Mouse (Mus musculus): ENCODE results near the gene Spock2. TPM values are rescaled to one million over a fixed set of nuclear protein-coding genes. Genes with fewer than 3 reads are reported as not detected.

Gene Spock2
- total and polyA plus RNA-seq, 2 experiments from 2014 or later: 117 to 275 TPM

DNA sequence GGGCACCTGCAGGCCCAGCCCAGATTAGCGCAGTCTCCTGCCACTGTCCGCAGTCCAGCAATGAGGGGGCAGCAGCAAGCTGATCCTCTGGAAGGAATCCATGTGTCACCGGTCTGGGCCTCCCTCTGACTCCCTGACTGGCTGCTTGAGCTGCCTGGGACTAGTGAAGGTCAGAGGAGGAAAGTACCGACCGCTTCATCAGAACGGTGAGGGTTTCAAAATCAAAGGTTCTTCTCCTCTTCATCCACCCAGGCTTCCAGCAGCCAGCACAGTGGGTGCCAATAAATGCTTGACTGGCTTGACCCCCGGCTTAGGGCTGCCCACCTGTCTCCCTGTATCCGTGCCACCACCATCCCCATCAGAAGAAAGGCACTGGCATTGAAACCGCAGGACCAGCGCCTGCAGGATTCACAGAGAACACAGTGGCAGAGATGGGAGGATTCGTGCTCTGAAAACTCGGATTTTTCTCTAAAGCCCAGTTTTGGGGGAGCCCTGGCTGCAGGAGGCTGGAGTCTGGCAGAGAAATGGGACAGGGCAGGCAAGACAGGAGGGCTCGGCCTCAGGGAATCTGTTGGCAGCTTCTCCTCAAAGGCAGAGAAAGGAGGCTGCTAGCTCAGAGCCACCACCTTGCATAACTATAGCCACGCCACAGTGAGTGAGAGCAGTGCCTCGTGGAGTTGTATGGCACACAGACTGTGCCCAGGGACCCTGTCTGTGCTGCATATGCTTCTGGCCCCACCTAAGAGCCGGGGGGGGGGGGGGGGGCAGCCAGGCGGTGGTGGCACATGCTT, 2.5 kb downstream of the Spock2 start:
- TF ChIP-seq CTCF (IDR thresholded peaks at IDR 0.05): no peak
- Histone ChIP-seq H3K4me3 (ENCODE audit: low read depth, low read length) (peak overlapping the region; percentile 79), H3K9ac (replicated peaks; ENCODE audit: low read length, poor library complexity, severe bottlenecking) (peak overlapping the region; percentile 99), H3K4me2 (ENCODE audit: low read depth, low read length, poor library complexity, severe bottlenecking) (peak overlapping the region; percentile 94), H3K27me3 (ENCODE audit: insufficient read depth, low read length) (no peaks in the 10 kb centered on the region), H3K27ac (ENCODE audit: low read depth, low read length) (peak overlapping the region; percentile 98), H3K4me1 (ENCODE audit: insufficient read depth, low read length) (peaks cover 30% of the 10 kb centered on the region), H3K9me3 (ENCODE audit: low read length) (no peaks in the 10 kb centered on the region), H3K36me3 (ENCODE audit: insufficient read depth, low read length) (0 out of 2 replicates have a peak, but pooled peaks cover 8% of the 10 kb centered on the region)
- DNase-seq (ENCODE audit: low spot score) (peak; percentile 32), ATAC-seq (ENCODE audit: low FRiP score) (no peak)
- 32% methylated on average over 16 of the region's 17 CpGs for WGBS

DNA sequence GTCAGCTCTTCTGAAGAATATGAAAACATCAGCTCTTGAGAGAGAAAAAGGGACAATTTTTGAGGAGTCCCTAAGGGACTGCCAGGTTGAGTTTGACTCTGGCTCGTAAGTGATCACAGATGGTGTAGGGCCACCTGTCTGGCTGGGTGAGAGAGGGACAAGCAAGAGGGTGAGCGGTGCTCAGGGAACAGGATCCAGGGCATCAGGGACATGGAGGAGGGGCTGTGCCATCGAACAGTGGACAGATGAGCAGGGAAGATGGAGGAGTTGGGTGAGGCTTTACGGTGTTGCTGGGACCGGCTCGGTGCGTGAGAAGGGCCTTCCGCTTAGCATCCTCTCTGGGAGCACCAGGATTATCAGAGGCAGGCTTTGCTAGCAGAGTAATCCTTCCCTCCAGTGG, 3.3 kb downstream of the Spock2 start:
- H3K4me2 ChIP-seq (ENCODE audit: low read depth, low read length, poor library complexity, severe bottlenecking): peak overlapping the region; percentile 94
- WGBS: 56% methylated on average over 8 of the region's 8 CpGs
- H3K4me3 ChIP-seq (ENCODE audit: low read depth, low read length): peak overlapping the region; percentile 79; the same call in 1 of the 2 replicates
- H3K9me3 ChIP-seq (ENCODE audit: low read length): no peaks in the 10 kb centered on the region
- peak overlapping the region; percentile 52; the same call in 1 of the 2 replicates for H3K9ac ChIP-seq (replicated peaks; ENCODE audit: low read length, poor library complexity, severe bottlenecking)
- ATAC-seq (ENCODE audit: low FRiP score): no peak
- 0 out of 2 replicates have a peak, but pooled peaks cover 8% of the 10 kb centered on the region for H3K36me3 ChIP-seq (ENCODE audit: insufficient read depth, low read length)
- TF ChIP-seq CTCF (IDR thresholded peaks at IDR 0.05): no peak
- no peaks in the 10 kb centered on the region for H3K27me3 ChIP-seq (ENCODE audit: insufficient read depth, low read length)
- peak overlapping the region; percentile 47; the same call in 1 of the 2 replicates for H3K27ac ChIP-seq (ENCODE audit: low read depth, low read length)
- peaks cover 30% of the 10 kb centered on the region for H3K4me1 ChIP-seq (ENCODE audit: insufficient read depth, low read length)
- DNase-seq (ENCODE audit: low spot score): no peak

DNA sequence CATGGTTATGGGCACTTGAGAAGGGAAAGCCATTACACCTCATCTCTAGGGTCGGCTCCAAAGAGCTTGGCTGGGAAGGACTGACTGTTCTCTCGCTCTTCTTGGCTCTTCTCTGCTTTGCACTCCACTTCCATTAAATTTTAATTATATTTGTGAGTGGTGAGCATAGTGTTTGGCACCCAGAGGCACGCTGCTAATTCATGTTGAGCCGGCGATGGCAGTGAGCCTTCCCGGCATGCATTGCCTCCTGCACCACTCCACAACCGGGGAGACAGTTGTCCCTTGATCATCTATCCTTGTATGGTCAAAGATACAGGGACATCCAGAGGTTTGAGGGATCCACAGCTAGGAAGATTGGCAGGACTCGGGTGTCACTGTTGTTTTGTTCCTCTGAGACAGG, 4.0 kb downstream of the Spock2 start:
- no peaks in the 10 kb centered on the region for H3K9me3 ChIP-seq (ENCODE audit: low read length)
- H3K4me1 ChIP-seq (ENCODE audit: insufficient read depth, low read length): peaks cover 29% of the 10 kb centered on the region
- TF ChIP-seq CTCF (IDR thresholded peaks at IDR 0.05): no peak
- H3K27ac ChIP-seq (ENCODE audit: low read depth, low read length): peak overlapping the region; percentile 47; the same call in 1 of the 2 replicates
- H3K36me3 ChIP-seq (ENCODE audit: insufficient read depth, low read length): 0 out of 2 replicates have a peak, but pooled peaks cover 8% of the 10 kb centered on the region
- 45% methylated on average over 8 of the region's 8 CpGs for WGBS
- H3K4me3 ChIP-seq (ENCODE audit: low read depth, low read length): peak overlapping the region; percentile 79; the same call in 1 of the 2 replicates
- H3K4me2 ChIP-seq (ENCODE audit: low read depth, low read length, poor library complexity, severe bottlenecking): peak overlapping the region; percentile 94
- no peak overlapping the region for H3K9ac ChIP-seq (replicated peaks; ENCODE audit: low read length, poor library complexity, severe bottlenecking)
- ATAC-seq (ENCODE audit: low FRiP score) (no peak), DNase-seq (ENCODE audit: low spot score) (no peak)
- no peaks in the 10 kb centered on the region for H3K27me3 ChIP-seq (ENCODE audit: insufficient read depth, low read length)

DNA sequence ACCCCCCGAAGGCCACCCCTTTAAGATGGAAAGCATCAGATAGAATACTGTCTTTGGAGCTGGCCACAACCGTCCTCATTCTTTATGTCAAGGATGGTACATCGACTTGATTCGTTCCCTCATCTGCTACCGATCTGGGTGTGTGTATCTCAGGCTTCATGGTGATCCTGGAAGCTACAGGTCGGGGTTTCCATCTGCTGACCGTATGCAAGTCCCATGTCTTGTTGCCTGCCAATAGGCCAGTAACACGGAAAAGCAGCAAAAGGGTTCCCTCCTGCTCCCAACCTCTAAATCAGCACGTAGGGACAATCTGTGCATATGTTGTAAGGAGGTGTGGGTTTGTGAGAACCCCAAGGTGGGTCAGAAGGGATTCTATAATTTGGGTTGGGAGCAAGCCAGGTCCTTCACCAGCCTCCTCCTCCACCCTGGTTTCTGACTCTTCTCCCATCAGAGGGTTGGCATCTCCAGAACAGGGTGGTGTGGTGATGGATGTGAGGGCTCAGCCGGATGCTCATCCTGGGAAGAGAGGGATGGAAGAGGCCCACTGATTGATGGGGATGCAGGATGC, 5.0 kb downstream of the Spock2 start:
- TF ChIP-seq CTCF (IDR thresholded peaks at IDR 0.05): no peak
- no peak overlapping the region for H3K27ac ChIP-seq (ENCODE audit: low read depth, low read length)
- H3K36me3 ChIP-seq (ENCODE audit: insufficient read depth, low read length): 0 out of 2 replicates have a peak, but pooled peaks cover 8% of the 10 kb centered on the region
- 87% methylated on average over 10 of the region's 10 CpGs for WGBS
- no peak overlapping the region for H3K9ac ChIP-seq (replicated peaks; ENCODE audit: low read length, poor library complexity, severe bottlenecking)
- DNase-seq (ENCODE audit: low spot score) (no peak), ATAC-seq (ENCODE audit: low FRiP score) (no peak)
- no peaks in the 10 kb centered on the region for H3K9me3 ChIP-seq (ENCODE audit: low read length)
- no peak overlapping the region for H3K4me3 ChIP-seq (ENCODE audit: low read depth, low read length)
- H3K27me3 ChIP-seq (ENCODE audit: insufficient read depth, low read length): no peaks in the 10 kb centered on the region
- H3K4me2 ChIP-seq (ENCODE audit: low read depth, low read length, poor library complexity, severe bottlenecking): no peak overlapping the region
- H3K4me1 ChIP-seq (ENCODE audit: insufficient read depth, low read length): peaks cover 34% of the 10 kb centered on the region

DNA sequence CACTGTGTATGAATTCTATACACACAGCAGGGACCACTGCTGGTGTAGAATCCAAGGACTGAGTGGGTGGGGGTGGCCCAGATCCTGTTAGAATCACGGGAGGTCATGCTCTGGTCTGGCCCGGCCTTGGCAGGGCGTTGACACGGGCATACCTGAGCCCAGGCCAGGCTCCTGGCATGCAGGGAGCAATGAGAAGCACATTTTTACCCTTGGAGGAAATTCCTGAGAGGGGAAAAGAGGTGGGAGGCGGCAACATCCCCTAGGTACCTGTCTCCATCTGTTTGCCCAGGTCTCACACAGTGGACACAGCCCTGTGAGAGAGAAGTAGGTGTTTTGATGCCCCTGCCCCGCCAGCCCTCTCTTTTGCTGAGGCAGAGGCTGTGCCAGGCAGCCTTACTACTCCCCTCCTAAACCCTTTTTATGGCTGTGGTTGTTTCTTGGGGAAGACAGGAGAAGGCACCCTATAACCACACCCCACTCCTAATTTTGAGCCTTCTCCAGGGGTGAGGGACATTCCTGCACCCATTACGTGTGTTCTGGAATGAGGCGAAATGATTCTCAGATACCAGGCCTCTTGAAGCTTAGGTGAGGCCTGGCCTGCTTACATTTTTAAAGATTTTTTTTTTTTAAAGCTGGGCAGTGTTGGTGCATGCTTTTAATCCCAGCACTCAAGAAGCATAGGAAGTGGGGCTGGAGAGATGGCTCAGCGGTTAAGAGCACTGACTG, 8.1 kb downstream of the Spock2 start:
- 0 out of 2 replicates have a peak, but pooled peaks cover 8% of the 10 kb centered on the region for H3K36me3 ChIP-seq (ENCODE audit: insufficient read depth, low read length)
- WGBS: 90% methylated on average over 9 of the region's 9 CpGs
- no peak overlapping the region for H3K4me3 ChIP-seq (ENCODE audit: low read depth, low read length)
- peaks cover 43% of the 10 kb centered on the region for H3K4me1 ChIP-seq (ENCODE audit: insufficient read depth, low read length)
- no peak overlapping the region for H3K4me2 ChIP-seq (ENCODE audit: low read depth, low read length, poor library complexity, severe bottlenecking)
- TF ChIP-seq CTCF (IDR thresholded peaks at IDR 0.05): no peak
- no peaks in the 10 kb centered on the region for H3K9me3 ChIP-seq (ENCODE audit: low read length)
- H3K27me3 ChIP-seq (ENCODE audit: insufficient read depth, low read length): no peaks in the 10 kb centered on the region
- no peak overlapping the region for H3K9ac ChIP-seq (replicated peaks; ENCODE audit: low read length, poor library complexity, severe bottlenecking)
- ATAC-seq (ENCODE audit: low FRiP score): no peak
- no peak for DNase-seq (ENCODE audit: low spot score)
- no peak overlapping the region for H3K27ac ChIP-seq (ENCODE audit: low read depth, low read length)

All from midbrain, postnatal 0 days (tissue).